Mouse (Mus musculus): Measurements from ENCODE around the gene Krtap10-10.

- TF ChIP-seq CTCF (IDR thresholded peaks at IDR 0.05; ENCODE audit: low read depth, low read length) (no peak), POLR2A (IDR thresholded peaks at IDR 0.05; ENCODE audit: borderline replicate concordance, low read depth, low read length) (no peak)
Measured at GRCm38 (mm10) chr10:77846961-77847360, 11.2 kb downstream of the Krtap10-10 start.

Data from bone marrow macrophage, adult 2 months (primary cell).